Mouse (Mus musculus) splenic B cell, adult 2 months (primary cell): ENCODE measurements around the gene 4921517D22Rik.
"Not testable (repeated sequence)": the region's sequence is repeated elsewhere in the genome, so short reads cannot be mapped to it uniquely, and the experiment has no call there.

Source experiments
- DNase-seq: peaks from one replicate; pipeline ENCODE4 v3.0.0-alpha.2; 2011; ENCODE audit warnings: low read depth, low spot score
- H3K27me3 ChIP-seq: 2 replicates; pipeline ENCODE4 v1.6.1; 2012; ENCODE audit warnings: mild to moderate bottlenecking, low read length, moderate library complexity, mixed read lengths; ENCODE audit not compliant: control insufficient read depth, poor library complexity, insufficient read depth, severe bottlenecking
- H3K36me3 ChIP-seq: 2 replicates; pipeline ENCODE4 v1.6.1; 2012; ENCODE audit warnings: mild to moderate bottlenecking, low read length, moderate library complexity, mixed read lengths; ENCODE audit not compliant: control insufficient read depth, poor library complexity, insufficient read depth, severe bottlenecking

Gene 4921517D22Rik

DNA sequence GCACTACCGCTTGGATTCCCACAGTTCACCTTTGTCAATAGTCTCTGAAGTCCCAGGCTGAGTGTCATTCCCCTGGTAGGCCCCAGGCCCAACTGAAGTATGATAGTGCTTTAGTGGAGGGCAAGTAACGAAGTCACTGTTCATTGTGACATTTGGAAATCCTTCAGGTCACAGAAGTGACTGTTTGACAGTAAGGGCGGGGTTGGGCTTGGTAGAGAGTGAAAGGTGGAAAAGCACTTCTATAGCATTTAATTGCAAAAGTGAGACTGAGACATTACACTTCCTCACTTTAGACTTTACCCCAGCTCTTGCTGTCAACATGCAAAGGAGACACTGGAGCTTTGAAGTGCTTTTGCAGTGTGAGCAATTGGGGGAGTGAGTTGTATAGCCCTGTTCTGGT lies at the start of gene 4921517D22Rik:
Gene 4921517D22Rik, minus strand, starts transcription at position 101 of the 400 bp plus-strand sequence.
- no peak for DNase-seq
- H3K36me3 ChIP-seq = no peaks in the 10 kb centered on the region
- no peaks in the 10 kb centered on the region for H3K27me3 ChIP-seq

- Histone ChIP-seq H3K27me3 (no peaks in the 10 kb centered on the region), H3K36me3 (no peaks in the 10 kb centered on the region)
- DNase-seq = peak; percentile 32
Measured at GRCm38 (mm10) chr13:59741697-59742096, 47.8 kb upstream of the 4921517D22Rik start.

DNA sequence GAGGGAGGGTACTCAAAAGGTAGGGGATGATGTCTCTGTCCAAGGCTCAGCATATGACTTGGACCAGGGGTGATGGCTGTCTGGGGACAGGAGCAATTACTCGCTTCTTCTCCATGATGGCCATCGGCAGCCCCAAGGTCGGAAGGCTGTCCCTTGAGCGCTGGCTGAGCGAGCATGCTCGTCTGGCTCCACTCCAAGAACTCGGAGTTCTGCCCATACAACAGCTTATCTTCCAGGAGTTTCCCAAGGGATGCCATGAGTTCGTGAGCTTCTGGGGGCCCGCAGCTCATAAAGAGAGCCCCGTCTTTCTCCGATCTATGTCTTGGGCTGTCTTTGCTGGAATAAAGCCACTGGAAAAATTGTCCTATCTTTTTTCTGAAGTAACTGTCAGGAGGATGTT lies 47.2 kb upstream of the 4921517D22Rik start:
- DNase-seq = no peak
- no peaks in the 10 kb centered on the region for H3K27me3 ChIP-seq
- H3K36me3 ChIP-seq = no peaks in the 10 kb centered on the region

GRCm38 (mm10) chr13:59739397-59739796 lies 45.5 kb upstream of the 4921517D22Rik start:
- no peaks in the 10 kb centered on the region for H3K27me3 ChIP-seq
- no peaks in the 10 kb centered on the region for H3K36me3 ChIP-seq
- no peak for DNase-seq

DNA sequence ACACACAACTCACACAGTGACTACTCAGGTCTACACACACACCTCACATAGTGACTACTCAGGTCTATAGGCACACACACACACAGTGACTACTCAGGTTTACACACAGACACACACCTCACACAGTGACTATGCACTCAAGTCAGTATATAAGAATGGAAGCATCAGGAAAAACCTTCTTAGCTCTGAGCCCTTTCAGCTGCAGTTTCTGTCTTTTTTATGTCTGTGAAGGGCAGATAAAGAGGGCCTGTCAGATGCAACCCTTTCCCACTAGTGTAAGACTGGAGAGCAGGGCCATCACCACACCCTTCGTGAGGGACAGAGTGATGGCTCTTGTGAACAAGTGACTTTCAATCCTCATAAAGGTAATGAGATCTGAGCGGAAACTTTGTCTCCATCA lies 44.5 kb upstream of the 4921517D22Rik start:
- no peak for DNase-seq
- Histone ChIP-seq H3K27me3 (no peaks in the 10 kb centered on the region), H3K36me3 (no peaks in the 10 kb centered on the region)

GRCm38 (mm10) chr13:59735190-59735589 lies 41.3 kb upstream of the 4921517D22Rik start:
- no peaks in the 10 kb centered on the region for H3K36me3 ChIP-seq
- no peak for DNase-seq
- H3K27me3 ChIP-seq = no peaks in the 10 kb centered on the region

- DNase-seq, H3K36me3 ChIP-seq, H3K27me3 ChIP-seq: not testable (repeated sequence)
Measured at GRCm38 (mm10) chr13:59734347-59734746, 40.4 kb upstream of the 4921517D22Rik start.

- no peaks in the 10 kb centered on the region for H3K36me3 ChIP-seq
- no peaks in the 10 kb centered on the region for H3K27me3 ChIP-seq
- no peak for DNase-seq
Measured at GRCm38 (mm10) chr13:59733936-59734335, 40.0 kb upstream of the 4921517D22Rik start.

DNA sequence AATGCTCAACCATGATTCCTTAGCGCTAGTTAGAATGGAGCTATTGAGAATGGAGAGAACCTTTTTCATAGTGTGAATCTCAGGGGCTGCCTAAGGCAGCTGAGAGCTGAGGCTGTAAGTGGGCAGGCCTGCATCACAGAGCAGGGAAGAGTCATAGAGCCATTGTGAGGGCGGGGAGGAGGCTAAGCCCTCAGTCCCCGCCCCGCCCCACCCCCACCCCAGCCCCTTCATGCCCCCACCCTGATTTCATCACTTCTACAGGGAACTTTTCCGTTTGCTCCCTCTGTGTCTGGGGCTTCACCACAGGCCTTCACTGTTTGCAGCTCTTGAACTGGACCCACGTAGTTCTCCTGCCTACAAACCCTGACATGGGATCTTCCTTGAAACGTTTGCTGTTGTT lies 37.7 kb upstream of the 4921517D22Rik start, which contains the start of gene Spata31d1d:
Gene Spata31d1d, minus strand, starts transcription at position 101 of the 400 bp plus-strand sequence.
- no peak for DNase-seq
- no peaks in the 10 kb centered on the region for H3K36me3 ChIP-seq
- no peaks in the 10 kb centered on the region for H3K27me3 ChIP-seq

GRCm38 (mm10) chr13:59728378-59729093 lies 34.6 kb upstream of the 4921517D22Rik start:
- Histone ChIP-seq H3K27me3 (no peaks in the 10 kb centered on the region), H3K36me3 (no peaks in the 10 kb centered on the region)
- DNase-seq = peak; percentile 89

DNA sequence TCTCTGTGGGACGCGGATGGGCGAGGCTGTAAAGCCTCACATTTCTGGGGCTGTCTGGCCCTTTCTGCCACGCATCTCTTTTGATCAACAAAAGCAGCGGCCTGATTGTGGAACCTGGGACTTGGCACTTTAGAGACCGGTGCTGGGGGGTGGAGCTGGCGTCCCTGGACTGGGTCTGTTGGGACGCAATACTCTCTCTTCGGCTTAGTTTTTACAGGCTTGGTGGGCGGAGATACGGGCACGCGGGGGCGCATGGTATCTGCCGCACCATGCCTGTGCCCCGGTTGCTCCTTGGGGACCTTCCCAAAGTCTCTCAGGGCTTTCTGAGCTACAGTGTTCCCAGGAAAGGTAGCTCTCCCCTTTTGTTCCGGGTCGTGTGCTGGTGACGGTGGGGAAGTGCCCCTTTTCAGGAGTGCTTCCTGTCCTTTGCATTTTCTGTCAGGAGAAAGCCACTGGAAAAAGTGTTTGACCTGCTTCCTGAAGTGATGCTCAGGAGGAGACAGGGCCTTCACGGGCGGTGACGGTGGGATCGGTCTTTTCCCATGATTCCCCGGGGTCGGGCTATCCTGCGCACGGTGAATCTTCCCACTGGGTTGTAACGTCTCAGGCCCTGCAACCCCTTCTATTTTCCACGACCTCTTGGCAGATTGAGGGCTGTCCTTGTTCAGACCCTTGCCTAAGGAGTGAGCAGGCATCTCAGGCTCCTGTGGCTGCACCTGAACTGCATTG lies 32.4 kb upstream of the 4921517D22Rik start:
- H3K36me3 ChIP-seq = no peaks in the 10 kb centered on the region
- H3K27me3 ChIP-seq = no peaks in the 10 kb centered on the region
- no peak for DNase-seq

- not testable (repeated sequence) for DNase-seq, H3K36me3 ChIP-seq, H3K27me3 ChIP-seq
Measured at GRCm38 (mm10) chr13:59722089-59722488, 28.2 kb upstream of the 4921517D22Rik start.

- no peak for DNase-seq
- no peaks in the 10 kb centered on the region for H3K36me3 ChIP-seq
- no peaks in the 10 kb centered on the region for H3K27me3 ChIP-seq
Measured at GRCm38 (mm10) chr13:59719475-59719874, 25.6 kb upstream of the 4921517D22Rik start.

DNA sequence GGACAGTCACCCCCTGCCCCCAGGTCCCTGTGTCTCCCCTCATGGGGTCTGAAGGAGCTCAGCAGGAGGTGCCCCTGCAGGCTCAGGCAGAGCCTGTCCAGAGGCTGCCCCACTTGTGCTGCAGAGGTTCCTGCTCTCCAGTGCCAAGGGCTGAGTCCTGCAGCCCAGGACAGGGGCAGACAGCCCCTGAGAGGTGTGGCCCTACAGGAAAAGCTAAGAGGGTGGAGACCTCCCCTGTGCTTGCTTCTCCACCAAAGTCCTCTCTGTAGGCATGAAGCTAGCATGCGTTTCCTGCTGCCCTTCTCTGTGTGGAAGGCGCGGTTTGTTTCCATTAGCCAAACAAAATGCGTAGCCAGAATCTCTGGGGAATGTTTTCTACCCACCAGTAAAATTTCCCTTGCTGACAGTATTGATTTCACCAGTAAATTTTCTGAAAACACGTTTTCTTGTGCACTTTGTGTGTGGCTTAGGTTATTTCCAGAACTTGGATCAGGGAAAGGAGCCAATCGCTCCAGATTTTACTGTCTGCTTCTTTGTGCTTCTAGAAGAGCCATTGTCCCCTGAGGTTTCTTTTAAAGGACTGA lies 25.0 kb upstream of the 4921517D22Rik start:
- H3K27me3 ChIP-seq, H3K36me3 ChIP-seq, DNase-seq: not testable (repeated sequence)

- DNase-seq = peak; percentile 48
- H3K36me3 ChIP-seq = no peaks in the 10 kb centered on the region
- H3K27me3 ChIP-seq = no peaks in the 10 kb centered on the region
Measured at GRCm38 (mm10) chr13:59713710-59714109, 19.8 kb upstream of the 4921517D22Rik start.
